Mouse (Mus musculus) E14TG2a.4 (cell line): ENCODE data around the gene Rptor.

Source experiments
- H3K27me3 ChIP-seq: 2 replicates; pipeline ENCODE4 v1.6.1; 2014; ENCODE audit warnings: low read length, control low read depth; ENCODE audit not compliant: insufficient read depth
- H3K36me3 ChIP-seq: 2 replicates; pipeline ENCODE4 v1.6.1; 2014; ENCODE audit warnings: low read length, control low read depth; ENCODE audit not compliant: insufficient read depth
- H3K4me1 ChIP-seq: replicated peaks from 2 replicates; pipeline ENCODE4 v1.6.1; 2014; ENCODE audit warnings: low read depth, low read length, control low read depth
- H3K4me3 ChIP-seq: replicated peaks from 2 replicates; pipeline ENCODE4 v1.5.1; 2014; ENCODE audit warnings: mild to moderate bottlenecking, low read length
- H3K9me3 ChIP-seq: 2 replicates; pipeline ENCODE4 v1.6.1; 2014; ENCODE audit warnings: low read length, control low read depth
- CTCF ChIP-seq: conservative IDR thresholded peaks from 2 replicates; pipeline ENCODE4 v1.5.1; 2014; ENCODE audit warnings: low read length
- NANOG ChIP-seq: IDR thresholded peaks from 2 replicates; pipeline ENCODE4 v1.6.1; 2014; ENCODE audit warnings: borderline replicate concordance, low read length, mixed read lengths
- POU5F1 ChIP-seq: IDR thresholded peaks from 2 replicates; pipeline ENCODE4 v1.6.1; 2014; ENCODE audit warnings: low read length, borderline replicate concordance

Rptor gene

GRCm38 (mm10) chr11:119902891-119903290 is 300.2 kb downstream of the Rptor start:
- Histone ChIP-seq H3K4me1 (peaks cover 25% of the 10 kb centered on the region), H3K4me3 (no peak overlapping the region), H3K36me3 (peaks cover 17% of the 10 kb centered on the region), H3K9me3 (no peaks in the 10 kb centered on the region), H3K27me3 (peaks cover 16% of the 10 kb centered on the region)
- no peak for TF ChIP-seq CTCF
- no peak for TF ChIP-seq NANOG
- TF ChIP-seq POU5F1: no peak

GRCm38 (mm10) chr11:119904621-119905286 is 302.0 kb downstream of the Rptor start:
- TF ChIP-seq POU5F1 (no peak), CTCF (peak; percentile 98)
- Histone ChIP-seq H3K27me3 (peaks cover 16% of the 10 kb centered on the region), H3K4me3 (no peak overlapping the region), H3K4me1 (peaks cover 25% of the 10 kb centered on the region), H3K36me3 (no peaks in the 10 kb centered on the region), H3K9me3 (no peaks in the 10 kb centered on the region)

- Histone ChIP-seq H3K4me3 (no peak overlapping the region), H3K4me1 (peaks cover 32% of the 10 kb centered on the region), H3K9me3 (no peaks in the 10 kb centered on the region), H3K36me3 (no peaks in the 10 kb centered on the region), H3K27me3 (peaks cover 16% of the 10 kb centered on the region)
- TF ChIP-seq POU5F1 (no peak), NANOG (no peak), CTCF (no peak)
These were observed 303.1 kb downstream of the Rptor start for GRCm38 (mm10) chr11:119905794-119906193.

DNA sequence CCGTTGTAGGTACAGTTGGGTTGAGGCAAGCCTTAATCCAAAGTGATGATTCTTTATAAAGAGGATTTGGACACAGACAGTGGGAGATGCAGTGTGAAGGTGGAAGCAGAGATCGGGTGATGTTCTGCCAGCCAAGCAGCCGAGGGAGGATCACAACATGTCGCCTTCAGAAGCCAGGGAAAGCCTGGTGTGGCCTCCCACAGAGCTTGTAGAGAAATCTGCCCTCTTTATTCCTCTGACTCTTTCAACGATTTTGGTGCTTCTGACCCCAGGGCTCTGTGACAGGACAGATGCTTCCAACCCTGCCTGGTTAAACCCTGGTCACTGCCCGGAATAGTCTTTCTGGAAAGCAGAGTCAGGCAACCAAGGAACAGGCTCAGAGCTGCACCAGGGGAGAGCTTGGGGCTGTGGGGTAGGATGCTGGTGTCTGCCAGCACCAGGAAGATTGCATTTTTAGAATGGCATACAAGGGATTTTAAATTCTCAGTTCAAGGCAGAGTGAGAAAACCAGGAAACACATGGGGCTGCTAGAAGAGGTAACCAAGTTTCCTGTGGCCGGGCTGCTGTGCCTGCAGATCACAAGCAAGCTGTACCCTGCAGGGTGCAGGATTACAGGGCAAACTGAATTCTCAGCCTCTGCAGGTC is 304.4 kb downstream of the Rptor start:
- Histone ChIP-seq H3K9me3 (no peaks in the 10 kb centered on the region), H3K4me3 (no peak overlapping the region), H3K36me3 (no peaks in the 10 kb centered on the region), H3K27me3 (peaks cover 16% of the 10 kb centered on the region), H3K4me1 (peaks cover 27% of the 10 kb centered on the region)
- no peak for TF ChIP-seq CTCF

- no peaks in the 10 kb centered on the region for H3K9me3 ChIP-seq
- H3K36me3 ChIP-seq: no peaks in the 10 kb centered on the region
- TF ChIP-seq POU5F1: no peak
- no peak for TF ChIP-seq CTCF
- no peak for TF ChIP-seq NANOG
- no peak overlapping the region for H3K4me3 ChIP-seq
- peaks cover 16% of the 10 kb centered on the region for H3K27me3 ChIP-seq
- peaks cover 33% of the 10 kb centered on the region for H3K4me1 ChIP-seq
These were observed 305.0 kb downstream of the Rptor start for GRCm38 (mm10) chr11:119907711-119908110.

- H3K4me1 ChIP-seq: peaks cover 45% of the 10 kb centered on the region
- no peak for TF ChIP-seq NANOG
- no peak for TF ChIP-seq POU5F1
- TF ChIP-seq CTCF: peak; percentile 90
- no peaks in the 10 kb centered on the region for H3K36me3 ChIP-seq
- H3K27me3 ChIP-seq: peaks cover 16% of the 10 kb centered on the region
- H3K9me3 ChIP-seq: no peaks in the 10 kb centered on the region
- 0 out of 2 replicates have a peak overlapping the region, but pooled peaks have one; percentile 14 for H3K4me3 ChIP-seq
These were observed 306.7 kb downstream of the Rptor start for GRCm38 (mm10) chr11:119909436-119909835.

GRCm38 (mm10) chr11:119912845-119913244 is 310.1 kb downstream of the Rptor start:
- no peaks in the 10 kb centered on the region for H3K27me3 ChIP-seq
- peaks cover 76% of the 10 kb centered on the region for H3K4me1 ChIP-seq
- peak overlapping the region; percentile 99 for H3K4me3 ChIP-seq
- H3K36me3 ChIP-seq: peaks cover 25% of the 10 kb centered on the region
- no peaks in the 10 kb centered on the region for H3K9me3 ChIP-seq
- TF ChIP-seq POU5F1 (no peak), CTCF (no peak), NANOG (no peak)

DNA sequence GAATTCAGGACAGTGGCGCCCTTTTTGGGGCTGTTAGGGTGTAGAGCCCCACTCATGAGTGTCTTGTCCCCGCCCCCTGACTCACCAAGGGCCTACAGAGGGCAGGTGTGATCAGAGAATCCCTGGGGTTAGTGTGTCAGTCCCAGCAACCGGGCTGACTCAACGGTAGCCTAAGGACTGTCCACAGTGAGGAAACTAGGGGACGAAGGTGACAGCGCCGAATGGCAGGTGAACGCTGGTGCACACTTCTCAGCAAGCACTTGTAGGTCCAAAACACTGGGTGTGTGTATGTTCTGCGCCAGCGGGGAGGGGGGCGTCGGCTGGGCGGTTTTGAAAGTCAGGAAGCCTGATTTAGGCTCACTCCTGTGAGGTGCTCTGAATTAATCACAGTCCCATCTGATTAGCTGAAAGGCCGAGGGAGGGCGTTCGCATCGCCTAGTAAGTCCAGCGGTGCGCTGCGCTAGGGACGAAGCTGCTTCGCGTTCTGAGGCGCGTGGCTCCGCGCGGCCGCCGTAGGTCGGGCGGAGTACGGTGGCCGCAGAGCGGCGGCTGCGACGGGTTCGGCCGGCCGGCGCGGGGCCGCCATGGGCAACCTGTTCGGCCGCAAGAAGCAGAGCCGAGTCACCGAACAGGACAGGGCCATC is 310.7 kb downstream of the Rptor start, which contains the start of gene Chmp6:
Gene Chmp6, plus strand, starts transcription at position 151 of the 644 bp plus-strand sequence.
- TF ChIP-seq CTCF (no peak), POU5F1 (no peak), NANOG (no peak)
- H3K4me3 ChIP-seq: peak within 1 kb of the TSS; percentile 99
- H3K4me1 ChIP-seq: peaks cover 70% of the 10 kb centered on the region
- H3K27me3 ChIP-seq: no peaks in the 10 kb centered on the region
- H3K36me3 ChIP-seq: peaks cover 31% of the 10 kb centered on the region
- no peaks in the 10 kb centered on the region for H3K9me3 ChIP-seq
